In the genomic region with DNA sequence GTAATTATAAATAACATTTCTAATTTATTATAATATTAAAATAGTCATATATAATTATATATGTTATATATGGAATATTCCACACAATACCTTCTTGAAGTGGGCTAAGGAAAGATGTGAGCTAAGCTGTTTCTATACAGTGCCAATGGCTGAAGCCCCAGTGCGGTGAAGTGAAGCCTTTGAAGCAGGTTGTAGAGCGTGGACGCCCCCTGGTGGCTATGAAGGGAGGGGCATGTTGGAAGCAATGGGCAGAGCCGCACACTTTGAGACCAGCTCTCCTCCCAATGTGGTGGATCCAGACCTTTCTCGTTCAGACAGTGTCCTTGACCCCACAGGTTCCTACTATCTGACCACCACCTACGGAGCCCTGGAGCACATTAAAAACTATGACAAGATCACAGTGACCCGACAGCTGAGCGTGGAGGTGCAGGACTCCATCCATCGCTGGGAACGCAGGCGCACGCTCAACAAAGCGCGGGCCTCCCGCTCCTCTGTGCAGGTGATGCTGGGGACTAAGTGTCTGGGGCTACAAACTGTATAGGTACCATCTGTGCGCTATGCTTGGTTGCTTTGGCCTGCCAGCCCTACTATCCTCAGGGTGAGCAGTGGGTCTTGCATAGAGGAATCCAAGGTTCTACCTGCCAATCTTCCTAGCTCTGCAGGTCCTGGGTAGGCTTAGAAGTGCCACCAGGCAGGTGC, we compare ENCODE assay signal across 8 mouse cellular contexts. TPM values are rescaled to one million over a fixed set of nuclear protein-coding genes. Genes with fewer than 3 reads are reported as not detected.
DNase-seq lines count a peak whose midpoint lies in the region; ATAC-seq and TF ChIP-seq lines count a peak whose summit lies in the region.

No protein-coding gene starts in this region.

- H3K4me2 ChIP-seq in heart, embryonic 11.5 days = no peak overlapping the region
- no peak overlapping the region for H3K4me2 ChIP-seq in limb, embryonic 12.5 days
- H3K4me2 ChIP-seq in midbrain, embryonic 16.5 days (ENCODE audit: low read length) = no peak overlapping the region

- H3K9me3 ChIP-seq in heart, embryonic 11.5 days (replicated peaks; ENCODE audit: control insufficient read depth, low read length) = no peaks in the 10 kb centered on the region
- no peaks in the 10 kb centered on the region for H3K9me3 ChIP-seq in embryonic facial prominence, embryonic 10.5 days
- no peaks in the 10 kb centered on the region for H3K9me3 ChIP-seq in limb, embryonic 12.5 days
- H3K9me3 ChIP-seq in midbrain, embryonic 16.5 days (replicated peaks; ENCODE audit: control insufficient read depth, low read length, poor library complexity, severe bottlenecking) = no peaks in the 10 kb centered on the region

- no peak overlapping the region for H3K27ac ChIP-seq in heart, embryonic 11.5 days (ENCODE audit: low read depth, low read length)
- no peak overlapping the region for H3K27ac ChIP-seq in embryonic facial prominence, embryonic 10.5 days (replicated peaks)
- H3K27ac ChIP-seq in limb, embryonic 12.5 days = no peak overlapping the region
- no peak overlapping the region for H3K27ac ChIP-seq in midbrain, embryonic 16.5 days (ENCODE audit: low read length)
- H3K27ac ChIP-seq in spleen, adult 2 months (ENCODE audit: insufficient read depth, low read length) = no peak overlapping the region

- H3K27me3 ChIP-seq in heart, embryonic 11.5 days (ENCODE audit: control insufficient read depth, insufficient read depth, low read length) = no peaks in the 10 kb centered on the region
- H3K27me3 ChIP-seq in embryonic facial prominence, embryonic 10.5 days (replicated peaks; ENCODE audit: low read depth, poor library complexity, severe bottlenecking) = peaks cover 11% of the 10 kb centered on the region; the same call in 1 of the 2 replicates
- 0 out of 2 replicates have a peak, but pooled peaks cover 3% of the 10 kb centered on the region for H3K27me3 ChIP-seq in limb, embryonic 12.5 days
- no peaks in the 10 kb centered on the region; the same call in none of the 2 replicates for H3K27me3 ChIP-seq in midbrain, embryonic 16.5 days (ENCODE audit: control insufficient read depth, insufficient read depth, low read depth, low read length)
- no peaks in the 10 kb centered on the region for H3K27me3 ChIP-seq in spleen, adult 2 months (ENCODE audit: control insufficient read depth, insufficient read depth, low read length)

- WGBS in heart, embryonic 11.5 days (ENCODE audit: insufficient replicate concordance) = 52% methylated on average over 16 of the region's 16 CpGs
- 52% methylated on average over 16 of the region's 16 CpGs for WGBS in embryonic facial prominence, embryonic 10.5 days
- WGBS in limb, embryonic 12.5 days = 52% methylated on average over 16 of the region's 16 CpGs
- WGBS in midbrain, embryonic 16.5 days = 49% methylated on average over 16 of the region's 16 CpGs
- WGBS in spleen, adult 2 months = 70% methylated on average over 16 of the region's 16 CpGs

- no peak for ATAC-seq in heart, embryonic 11.5 days (replicated peaks; ENCODE audit: insufficient number of reproducible peaks, low FRiP score, low TSS enrichment)
- ATAC-seq in limb, embryonic 12.5 days (ENCODE audit: insufficient number of reproducible peaks, insufficient read depth, low FRiP score, low TSS enrichment, low read depth) = peak; percentile 79; the same call in 1 of the 2 replicates
- peak; percentile 81 for ATAC-seq in midbrain, embryonic 16.5 days

- no peak overlapping the region for H3K9ac ChIP-seq in heart, embryonic 11.5 days (ENCODE audit: low read depth, low read length)
- no peak overlapping the region for H3K9ac ChIP-seq in limb, embryonic 12.5 days (replicated peaks)
- no peak overlapping the region for H3K9ac ChIP-seq in midbrain, embryonic 16.5 days (ENCODE audit: low read depth, low read length)

- peaks cover 5% of the 10 kb centered on the region for H3K36me3 ChIP-seq in heart, embryonic 11.5 days (ENCODE audit: control insufficient read depth, insufficient read depth, low read length)
- H3K36me3 ChIP-seq in embryonic facial prominence, embryonic 10.5 days (replicated peaks) = peaks cover 4% of the 10 kb centered on the region; the same call in 1 of the 2 replicates
- H3K36me3 ChIP-seq in limb, embryonic 12.5 days = no peaks in the 10 kb centered on the region
- H3K36me3 ChIP-seq in midbrain, embryonic 16.5 days (ENCODE audit: control insufficient read depth, insufficient read depth, low read length) = no peaks in the 10 kb centered on the region
- H3K36me3 ChIP-seq in spleen, adult 2 months (ENCODE audit: control insufficient read depth, insufficient read depth, low read length) = peaks cover 55% of the 10 kb centered on the region

- peak; percentile 95 for DNase-seq in heart, adult 11 months
- peak; percentile 85 for DNase-seq in embryonic facial prominence, embryonic 10.5 days (ENCODE audit: low spot score)
- DNase-seq in heart, adult 18-20 months = peak; percentile 78 to 94
- peak; percentile 55 to 85 for DNase-seq in kidney, adult 8-10 months
- DNase-seq in spleen, adult 2 months (ENCODE audit: low read depth in 1 of 2, low spot score in 2 of 2) = peak; percentile 67 to 80

- H3K4me3 ChIP-seq in heart, embryonic 11.5 days (ENCODE audit: low read depth, low read length) = no peak overlapping the region
- no peak overlapping the region for H3K4me3 ChIP-seq in embryonic facial prominence, embryonic 10.5 days
- no peak overlapping the region for H3K4me3 ChIP-seq in limb, embryonic 12.5 days (replicated peaks)
- H3K4me3 ChIP-seq in midbrain, embryonic 16.5 days (ENCODE audit: low read depth, low read length) = no peak overlapping the region
- H3K4me3 ChIP-seq in spleen, adult 2 months (ENCODE audit: extremely low read depth, insufficient read depth, insufficient read length) = no peak overlapping the region

- no peak for TF ChIP-seq POLR2A in spleen, adult 2 months (IDR thresholded peaks at IDR 0.05; ENCODE audit: low read depth, low read length)

- H3K4me1 ChIP-seq in heart, embryonic 11.5 days (ENCODE audit: control insufficient read depth, insufficient read depth, low read length) = no peaks in the 10 kb centered on the region
- H3K4me1 ChIP-seq in embryonic facial prominence, embryonic 10.5 days = peaks cover 5% of the 10 kb centered on the region; the same call in 1 of the 2 replicates
- H3K4me1 ChIP-seq in limb, embryonic 12.5 days (replicated peaks) = no peaks in the 10 kb centered on the region
- no peaks in the 10 kb centered on the region for H3K4me1 ChIP-seq in midbrain, embryonic 16.5 days (ENCODE audit: control insufficient read depth, insufficient read depth, low read length)
- peaks cover 10% of the 10 kb centered on the region; the same call in 1 of the 2 replicates for H3K4me1 ChIP-seq in spleen, adult 2 months (ENCODE audit: control insufficient read depth, insufficient read depth, insufficient read length)

- peak; percentile 96 for TF ChIP-seq CTCF in spleen, adult 2 months (IDR thresholded peaks at IDR 0.05; ENCODE audit: extremely low read depth, insufficient read depth, insufficient read length, insufficient replicate concordance)

RNA-seq across cellular contexts. Expression of a gene that starts 52.2 kb away (rescaled TPM):
- 108 and 128 TPM in 2 replicates for polyA plus RNA-seq in heart, embryonic 11.5 days (2014; fragmentation: Nextera tagmentation; extraction: Ambion mirVana)
- 42.7 and 45.6 TPM in 2 replicates for polyA plus RNA-seq in embryonic facial prominence, embryonic 10.5 days (2016; fragmentation: Nextera tagmentation; extraction: Ambion mirVana)
- total RNA-seq in heart, adult 18-20 months (2021) = 10 to 100 TPM; 60.6 to 61.5 TPM
- polyA plus RNA-seq in limb, embryonic 12.5 days (2016; fragmentation: Nextera tagmentation; extraction: Ambion mirVana) = 59.7 and 60.9 TPM in 2 replicates
- 90.3 and 108 TPM in 2 replicates for polyA plus RNA-seq in midbrain, embryonic 16.5 days (2015; fragmentation: Nextera tagmentation; extraction: Ambion mirVana)
- 111 and 132 TPM in 2 replicates for polyA plus RNA-seq in spleen, adult 2 months (2012; rRNA removed)
